Mouse (Mus musculus): ENCODE results near the gene Tagln3. TPM values are rescaled to one million over a fixed set of nuclear protein-coding genes. Genes with fewer than 3 reads are reported as not detected.
A peak's percentile ranks its signal among the peaks of the same experiment; 100 is the strongest.

Gene Tagln3
- polyA plus RNA-seq, 1 experiment from 2014 or later = 11.1 TPM

- 90% methylated on average over 3 of the region's 3 CpGs for WGBS
- ATAC-seq (ENCODE audit: low FRiP score, low TSS enrichment) = no peak
- H3K36me3 ChIP-seq (ENCODE audit: control insufficient read depth, insufficient read depth, low read length) = peaks cover 7% of the 10 kb centered on the region; the same call in 1 of the 2 replicates
Measured at GRCm38 (mm10) chr16:45765102-45765501, 40.7 kb upstream of the Tagln3 start.

DNA sequence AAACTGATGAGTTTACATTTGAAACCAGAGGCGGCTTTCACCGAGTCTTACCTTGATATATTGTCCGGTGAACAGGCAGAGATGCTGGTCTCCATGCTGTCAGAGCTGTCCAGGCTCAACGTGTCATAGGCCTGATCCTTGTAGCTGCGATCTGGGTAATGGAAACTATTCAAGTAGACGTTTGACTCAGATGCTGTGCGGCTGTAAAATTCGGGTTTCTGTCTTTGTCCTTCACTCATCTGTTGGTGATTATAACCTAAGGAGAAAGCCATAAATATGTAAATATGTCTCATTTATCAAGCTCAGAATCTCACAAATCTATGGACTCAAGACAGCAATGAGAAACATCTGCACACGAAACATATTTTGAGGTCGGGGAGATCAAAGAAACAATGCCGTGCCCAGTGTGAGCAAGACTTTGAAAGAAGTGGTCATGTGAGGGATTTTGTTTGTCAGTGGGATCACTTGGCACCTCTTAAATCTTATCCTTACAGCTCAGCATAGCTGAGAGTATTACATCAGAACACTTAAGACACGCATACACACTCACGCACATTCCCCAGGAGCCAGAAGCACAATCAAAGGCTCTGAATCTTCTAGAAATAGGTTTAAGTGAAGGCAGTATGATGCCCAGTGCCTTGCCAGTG, 38.6 kb upstream of the Tagln3 start:
- no peak for DNase-seq (ENCODE audit: low spot score)
- H3K36me3 ChIP-seq (ENCODE audit: control insufficient read depth, insufficient read depth, low read length) = peaks cover 5% of the 10 kb centered on the region; the same call in 1 of the 2 replicates
- 77% methylated on average over 13 of the region's 13 CpGs for WGBS

More at GRCm38 (mm10) chr16:45765102-45765501, 40.7 kb upstream of the Tagln3 start:
- Histone ChIP-seq H3K9ac (ENCODE audit: low read length) (no peak overlapping the region), H3K4me2 (replicated peaks; ENCODE audit: low read depth) (no peak overlapping the region), H3K27me3 (ENCODE audit: control insufficient read depth, insufficient read depth, low read length) (no peaks in the 10 kb centered on the region), H3K4me3 (ENCODE audit: low read depth, low read length) (no peak overlapping the region), H3K27ac (replicated peaks) (no peak overlapping the region), H3K9me3 (ENCODE audit: control insufficient read depth, low read length) (no peaks in the 10 kb centered on the region), H3K4me1 (replicated peaks; ENCODE audit: control insufficient read depth, insufficient read depth) (no peaks in the 10 kb centered on the region)
- TF ChIP-seq EP300 (optimal IDR thresholded peaks at IDR 0.05) = no peak
- TF ChIP-seq CTCF (IDR thresholded peaks at IDR 0.05; ENCODE audit: low read depth) = no peak
- no peak for DNase-seq (ENCODE audit: low spot score)

DNA sequence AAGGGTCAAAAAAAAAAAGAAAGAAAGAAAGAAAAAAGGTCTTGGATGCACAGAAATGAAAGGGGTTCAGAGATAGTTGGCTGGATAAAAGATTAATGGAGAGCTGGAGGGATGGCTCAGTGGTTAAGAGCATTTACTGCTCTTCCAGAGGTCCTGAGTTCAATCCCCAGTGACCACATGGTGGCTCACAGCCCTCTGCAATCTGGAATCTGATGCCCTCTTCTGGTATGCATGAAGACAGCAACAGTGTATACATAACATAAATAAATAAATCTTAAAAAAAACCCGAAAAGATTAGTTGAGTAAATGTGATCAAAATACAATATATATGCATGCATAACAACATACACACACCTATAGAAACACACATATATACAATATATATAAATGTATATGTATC, 37.0 kb upstream of the Tagln3 start:
- ATAC-seq (ENCODE audit: low FRiP score, low TSS enrichment) (no peak), DNase-seq (ENCODE audit: low spot score) (no peak)
- Histone ChIP-seq H3K27ac (replicated peaks) (no peak overlapping the region), H3K27me3 (ENCODE audit: control insufficient read depth, insufficient read depth, low read length) (no peaks in the 10 kb centered on the region), H3K9me3 (ENCODE audit: control insufficient read depth, low read length) (no peaks in the 10 kb centered on the region), H3K4me2 (replicated peaks; ENCODE audit: low read depth) (no peak overlapping the region), H3K4me3 (ENCODE audit: low read depth, low read length) (no peak overlapping the region), H3K4me1 (replicated peaks; ENCODE audit: control insufficient read depth, insufficient read depth) (no peaks in the 10 kb centered on the region), H3K9ac (ENCODE audit: low read length) (no peak overlapping the region), H3K36me3 (ENCODE audit: control insufficient read depth, insufficient read depth, low read length) (peaks cover 5% of the 10 kb centered on the region; the same call in 1 of the 2 replicates)
- TF ChIP-seq CTCF (IDR thresholded peaks at IDR 0.05; ENCODE audit: low read depth) = peak; percentile 54
- TF ChIP-seq EP300 (optimal IDR thresholded peaks at IDR 0.05) = no peak
- 65% methylated on average over 1 of the region's 1 CpGs for WGBS

More for the DNA sequence above, 38.6 kb upstream of the Tagln3 start:
- Histone ChIP-seq H3K27ac (replicated peaks) (no peak overlapping the region), H3K4me3 (ENCODE audit: low read depth, low read length) (no peak overlapping the region), H3K4me1 (replicated peaks; ENCODE audit: control insufficient read depth, insufficient read depth) (no peaks in the 10 kb centered on the region), H3K4me2 (replicated peaks; ENCODE audit: low read depth) (no peak overlapping the region), H3K9me3 (ENCODE audit: control insufficient read depth, low read length) (no peaks in the 10 kb centered on the region), H3K9ac (ENCODE audit: low read length) (no peak overlapping the region), H3K27me3 (ENCODE audit: control insufficient read depth, insufficient read depth, low read length) (no peaks in the 10 kb centered on the region)
- no peak for ATAC-seq (ENCODE audit: low FRiP score, low TSS enrichment)
- TF ChIP-seq CTCF (IDR thresholded peaks at IDR 0.05; ENCODE audit: low read depth) (no peak), EP300 (optimal IDR thresholded peaks at IDR 0.05) (no peak)

GRCm38 (mm10) chr16:45758726-45759269, 34.4 kb upstream of the Tagln3 start:
- no peak for ATAC-seq (ENCODE audit: low FRiP score, low TSS enrichment)
- Histone ChIP-seq H3K4me3 (ENCODE audit: low read depth, low read length) (no peak overlapping the region), H3K4me1 (replicated peaks; ENCODE audit: control insufficient read depth, insufficient read depth) (no peaks in the 10 kb centered on the region), H3K9ac (ENCODE audit: low read length) (no peak overlapping the region), H3K36me3 (ENCODE audit: control insufficient read depth, insufficient read depth, low read length) (peaks cover 5% of the 10 kb centered on the region; the same call in 1 of the 2 replicates), H3K27me3 (ENCODE audit: control insufficient read depth, insufficient read depth, low read length) (no peaks in the 10 kb centered on the region), H3K4me2 (replicated peaks; ENCODE audit: low read depth) (no peak overlapping the region), H3K9me3 (ENCODE audit: control insufficient read depth, low read length) (no peaks in the 10 kb centered on the region), H3K27ac (replicated peaks) (no peak overlapping the region)
- TF ChIP-seq CTCF (IDR thresholded peaks at IDR 0.05; ENCODE audit: low read depth) = no peak
- no peak for TF ChIP-seq EP300 (optimal IDR thresholded peaks at IDR 0.05)
- DNase-seq (ENCODE audit: low spot score) = no peak
- 76% methylated on average over 9 of the region's 9 CpGs for WGBS

DNA sequence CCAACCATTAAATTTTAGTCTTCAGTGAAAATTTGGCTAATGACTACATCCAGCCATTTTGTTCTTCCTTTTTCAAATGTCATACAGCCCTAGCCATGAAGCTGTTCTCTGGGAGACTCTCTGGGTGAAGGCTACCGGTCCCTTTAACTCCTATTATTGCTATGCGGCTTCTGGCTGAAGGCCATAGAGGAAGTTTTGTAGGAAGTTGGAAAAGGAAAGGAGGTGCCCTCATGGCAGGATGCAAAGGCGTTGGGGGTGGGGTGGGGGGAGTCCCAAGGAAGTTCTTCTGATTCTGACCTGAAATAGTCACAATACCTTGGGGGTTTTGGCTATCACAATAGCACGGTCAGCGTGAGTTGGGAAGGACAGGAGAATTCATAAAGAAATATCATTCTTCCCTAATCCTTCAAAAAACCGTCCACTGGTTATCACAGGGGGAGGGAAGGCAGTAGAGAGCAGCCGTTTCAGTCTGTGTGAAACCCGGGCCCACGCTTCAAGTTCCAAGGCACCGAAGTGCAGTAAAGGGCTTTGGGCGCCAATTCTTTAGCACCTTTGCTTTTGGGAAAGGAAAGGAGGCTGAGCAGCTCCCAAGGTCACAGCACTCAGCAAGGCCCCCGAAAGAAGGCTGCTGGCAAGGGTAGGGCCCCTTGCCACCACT, 33.1 kb upstream of the Tagln3 start:
- ATAC-seq (ENCODE audit: low FRiP score, low TSS enrichment) (no peak), DNase-seq (ENCODE audit: low spot score) (no peak)
- 82% methylated on average over 12 of the region's 12 CpGs for WGBS
- H3K27ac ChIP-seq (replicated peaks) = no peak overlapping the region
- peaks cover 5% of the 10 kb centered on the region; the same call in 1 of the 2 replicates for H3K36me3 ChIP-seq (ENCODE audit: control insufficient read depth, insufficient read depth, low read length)
- H3K4me1 ChIP-seq (replicated peaks; ENCODE audit: control insufficient read depth, insufficient read depth) = no peaks in the 10 kb centered on the region
- H3K9me3 ChIP-seq (ENCODE audit: control insufficient read depth, low read length) = no peaks in the 10 kb centered on the region
- no peak for TF ChIP-seq EP300 (optimal IDR thresholded peaks at IDR 0.05)
- no peak for TF ChIP-seq CTCF (IDR thresholded peaks at IDR 0.05; ENCODE audit: low read depth)
- H3K27me3 ChIP-seq (ENCODE audit: control insufficient read depth, insufficient read depth, low read length) = no peaks in the 10 kb centered on the region
- no peak overlapping the region for H3K9ac ChIP-seq (ENCODE audit: low read length)
- no peak overlapping the region for H3K4me2 ChIP-seq (replicated peaks; ENCODE audit: low read depth)
- no peak overlapping the region for H3K4me3 ChIP-seq (ENCODE audit: low read depth, low read length)

GRCm38 (mm10) chr16:45756855-45757254, 32.4 kb upstream of the Tagln3 start:
- DNase-seq (ENCODE audit: low spot score) (no peak), ATAC-seq (ENCODE audit: low FRiP score, low TSS enrichment) (peak; percentile 63; the same call in 1 of the 2 replicates)
- 31% methylated on average over 9 of the region's 9 CpGs for WGBS
- H3K9ac ChIP-seq (ENCODE audit: low read length) = no peak overlapping the region
- no peaks in the 10 kb centered on the region for H3K4me1 ChIP-seq (replicated peaks; ENCODE audit: control insufficient read depth, insufficient read depth)
- H3K27ac ChIP-seq (replicated peaks) = no peak overlapping the region
- no peaks in the 10 kb centered on the region for H3K9me3 ChIP-seq (ENCODE audit: control insufficient read depth, low read length)
- TF ChIP-seq CTCF (IDR thresholded peaks at IDR 0.05; ENCODE audit: low read depth) (peak; percentile 88), EP300 (optimal IDR thresholded peaks at IDR 0.05) (no peak)
- no peak overlapping the region for H3K4me2 ChIP-seq (replicated peaks; ENCODE audit: low read depth)
- H3K27me3 ChIP-seq (ENCODE audit: control insufficient read depth, insufficient read depth, low read length) = no peaks in the 10 kb centered on the region
- H3K4me3 ChIP-seq (ENCODE audit: low read depth, low read length) = no peak overlapping the region
- peaks cover 5% of the 10 kb centered on the region; the same call in 1 of the 2 replicates for H3K36me3 ChIP-seq (ENCODE audit: control insufficient read depth, insufficient read depth, low read length)
